Comparison of ENCODE assay signal across 9 mouse cellular contexts in the genomic region with DNA sequence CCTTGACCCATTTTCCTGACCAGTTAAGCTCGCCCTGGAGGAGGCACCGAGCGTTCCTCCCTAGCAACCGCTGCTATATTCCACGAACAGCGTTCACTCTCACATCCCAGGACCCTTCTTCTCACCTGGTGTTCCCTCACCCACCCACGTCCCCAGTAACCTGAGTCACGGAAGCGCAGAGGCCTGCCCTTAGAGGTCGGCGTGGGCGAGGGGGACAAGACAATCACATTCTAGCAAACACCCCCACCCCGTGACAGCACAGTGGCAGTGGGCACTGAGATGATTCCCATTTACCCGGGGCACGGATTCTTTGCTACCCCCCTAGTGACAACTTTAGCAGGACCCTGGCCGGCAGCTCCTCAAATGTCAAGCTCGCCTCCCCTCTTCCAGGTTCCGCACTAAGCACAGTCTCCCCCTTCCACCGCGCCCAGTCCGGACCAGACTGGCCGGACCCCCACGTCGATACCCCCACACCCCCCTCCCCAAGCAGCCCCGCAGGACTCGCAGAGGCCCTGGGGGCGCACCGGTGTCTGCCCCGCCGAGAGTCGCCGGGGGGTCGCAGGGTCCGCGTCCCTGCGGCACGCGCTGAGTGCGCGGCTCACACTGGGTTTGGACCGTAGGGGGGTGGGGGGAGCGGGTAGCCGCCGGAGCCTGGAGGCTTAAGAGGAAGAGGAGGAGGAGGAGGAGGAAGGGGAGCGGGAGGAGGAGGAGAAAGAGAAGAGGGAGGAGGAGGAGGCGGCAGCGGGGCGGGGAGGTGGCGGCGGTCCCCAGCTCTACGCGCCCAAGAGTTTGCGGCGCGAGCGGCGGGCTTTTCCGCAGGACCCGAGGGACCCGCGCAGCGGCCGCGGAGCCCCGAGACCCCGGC. TPM values are rescaled to one million over a fixed set of nuclear protein-coding genes. Genes with fewer than 3 reads are reported as not detected.
DNase-seq lines count a peak whose midpoint lies in the region; ATAC-seq and TF ChIP-seq lines count a peak whose summit lies in the region.
"Had no signal": no experiment of that assay in that cellular context is flagged by ENCODE, and none has a peak within 500 bp of the region (broad histone marks: within the 10 kb centered on the region; RNA-seq: fewer than 3 reads in every experiment).

A gene (plus strand): TSS at position 735 of the 865 bp plus-strand sequence.

- H3K36me3 ChIP-seq in ES-Bruce4 (ENCODE audit: control insufficient read depth, insufficient read depth, low read length, poor library complexity, severe bottlenecking) = no peaks in the 10 kb centered on the region
- no peaks in the 10 kb centered on the region for H3K36me3 ChIP-seq in embryonic facial prominence, embryonic 15.5 days
- no peaks in the 10 kb centered on the region for H3K36me3 ChIP-seq in hindbrain, postnatal 0 days (ENCODE audit: insufficient read depth, low read length)
- H3K36me3 ChIP-seq in liver, embryonic 12.5 days = no peaks in the 10 kb centered on the region

- no peak within 1 kb of the TSS for H3K27ac ChIP-seq in ES-Bruce4 (ENCODE audit: insufficient read depth, low read length)
- peak within 1 kb of the TSS; percentile 40; the same call in 1 of the 2 replicates for H3K27ac ChIP-seq in embryonic facial prominence, embryonic 15.5 days (replicated peaks)
- peak within 1 kb of the TSS; percentile 20; the same call in 1 of the 2 replicates for H3K27ac ChIP-seq in hindbrain, postnatal 0 days
- H3K27ac ChIP-seq in liver, embryonic 12.5 days = no peak within 1 kb of the TSS

- no peak for TF ChIP-seq EP300 in ES-Bruce4 (IDR thresholded peaks at IDR 0.05; ENCODE audit: insufficient read depth, low read depth, low read length)

- H3K4me2 ChIP-seq in embryonic facial prominence, embryonic 15.5 days (replicated peaks) = peak within 1 kb of the TSS; percentile 99
- H3K4me2 ChIP-seq in hindbrain, postnatal 0 days (ENCODE audit: low read depth, low read length) = peak within 1 kb of the TSS; percentile 98
- peak within 1 kb of the TSS; percentile 73 for H3K4me2 ChIP-seq in liver, embryonic 12.5 days

- peak within 1 kb of the TSS; percentile 56 for H3K9ac ChIP-seq in ES-Bruce4 (ENCODE audit: low read depth, poor library complexity, severe bottlenecking)
- peak within 1 kb of the TSS; percentile 50 for H3K9ac ChIP-seq in embryonic facial prominence, embryonic 15.5 days
- peak within 1 kb of the TSS; percentile 71 for H3K9ac ChIP-seq in hindbrain, postnatal 0 days (replicated peaks; ENCODE audit: low read length)
- 0 out of 2 replicates have a peak within 1 kb of the TSS, but pooled peaks have one; percentile 22 for H3K9ac ChIP-seq in liver, embryonic 12.5 days

- H3K4me1 ChIP-seq in ES-Bruce4 (ENCODE audit: control insufficient read depth, insufficient read depth, low read length) = no peaks in the 10 kb centered on the region
- peaks cover 27% of the 10 kb centered on the region for H3K4me1 ChIP-seq in embryonic facial prominence, embryonic 15.5 days
- H3K4me1 ChIP-seq in hindbrain, postnatal 0 days (ENCODE audit: insufficient read depth, low read length) = no peaks in the 10 kb centered on the region; the same call in 1 of the 2 replicates
- no peaks in the 10 kb centered on the region for H3K4me1 ChIP-seq in liver, embryonic 12.5 days

- H3K4me3 ChIP-seq in ES-Bruce4 (ENCODE audit: low read depth, low read length) = peak within 1 kb of the TSS; percentile 73
- H3K4me3 ChIP-seq in embryonic facial prominence, embryonic 15.5 days (replicated peaks) = peak within 1 kb of the TSS; percentile 75
- H3K4me3 ChIP-seq in hindbrain, postnatal 0 days (ENCODE audit: low read length) = peak within 1 kb of the TSS; percentile 75
- H3K4me3 ChIP-seq in liver, embryonic 12.5 days = peak within 1 kb of the TSS; percentile 58

- H3K9me3 ChIP-seq in ES-Bruce4 (replicated peaks; ENCODE audit: control insufficient read depth, insufficient read depth, low read length, poor library complexity, severe bottlenecking) = no peaks in the 10 kb centered on the region
- no peaks in the 10 kb centered on the region for H3K9me3 ChIP-seq in embryonic facial prominence, embryonic 15.5 days (replicated peaks)
- no peaks in the 10 kb centered on the region for H3K9me3 ChIP-seq in hindbrain, postnatal 0 days (ENCODE audit: low read length)
- no peaks in the 10 kb centered on the region for H3K9me3 ChIP-seq in liver, embryonic 12.5 days (replicated peaks)

- peak; percentile 37 for DNase-seq in embryo, embryonic 10 days (ENCODE audit: low spot score)
- DNase-seq in embryo, embryonic 11 days = no peak
- peak; percentile 10 for DNase-seq in hindbrain, postnatal 0 days (ENCODE audit: low spot score)
- peak; percentile 42 for DNase-seq in retina, embryonic 14.5 days (ENCODE audit: low spot score)
- DNase-seq in natural killer cell, adult 2 months (ENCODE audit: low spot score in 2 of 2) = no peak

- peaks cover 22% of the 10 kb centered on the region for H3K27me3 ChIP-seq in ES-Bruce4 (ENCODE audit: control insufficient read depth, insufficient read depth, low read length, poor library complexity, severe bottlenecking)
- H3K27me3 ChIP-seq in embryonic facial prominence, embryonic 15.5 days = peaks cover 43% of the 10 kb centered on the region
- H3K27me3 ChIP-seq in hindbrain, postnatal 0 days (ENCODE audit: insufficient read depth, low read length) = peaks cover 19% of the 10 kb centered on the region
- peaks cover 62% of the 10 kb centered on the region for H3K27me3 ChIP-seq in liver, embryonic 12.5 days (replicated peaks)

- under 1% methylated on average over 58 of the region's 66 CpGs for WGBS in embryonic facial prominence, embryonic 15.5 days
- WGBS in hindbrain, postnatal 0 days = under 1% methylated on average over 39 of the region's 66 CpGs
- 2% methylated on average over 63 of the region's 66 CpGs for whole genome bisulfite sequencing in liver, embryonic 12.5 days (ENCODE audit: insufficient replicate concordance)

- TF ChIP-seq POLR2A in ES-Bruce4 (IDR thresholded peaks at IDR 0.05; ENCODE audit: insufficient read depth, low read length) = no peak

- no peak for TF ChIP-seq CTCF in ES-Bruce4 (IDR thresholded peaks at IDR 0.05; ENCODE audit: low read depth, low read length)
- TF ChIP-seq CTCF in hindbrain, postnatal 0 days (IDR thresholded peaks at IDR 0.05; ENCODE audit: low read depth) = no peak

- ATAC-seq in embryonic facial prominence, embryonic 15.5 days (ENCODE audit: insufficient number of reproducible peaks, low FRiP score, low TSS enrichment, low read depth) = peak; percentile 31; the same call in 1 of the 2 replicates
- peak; percentile 24 for ATAC-seq in hindbrain, postnatal 0 days
- ATAC-seq in liver, embryonic 12.5 days = no peak

RNA-seq across cellular contexts. Expression of the gene that starts here (rescaled TPM):
- 0.52 and 0.75 TPM in 2 replicates for polyA plus RNA-seq in ES-Bruce4 (2011; ENCODE audit: insufficient read depth, insufficient read length, low read depth, missing spikeins)
- polyA plus RNA-seq in embryonic facial prominence, embryonic 15.5 days (2015; fragmentation: Nextera tagmentation; extraction: Ambion mirVana) = 3.3 and 4.0 TPM in 2 replicates
- total RNA-seq in hindbrain, postnatal 0 days (2014; rRNA removed) = 2.3 and 2.8 TPM in 2 replicates
- polyA plus RNA-seq in hindbrain, postnatal 0 days (2015; fragmentation: Nextera tagmentation; extraction: Ambion mirVana) = 0.80 and 1.6 TPM in 2 replicates
- 0.06 and 0.18 TPM in 2 replicates for polyA plus RNA-seq in liver, embryonic 12.5 days (2016; fragmentation: Nextera tagmentation; extraction: Ambion mirVana)
- total RNA-seq: MEL had no signal

Comparison
In these comparisons a context has a peak if more than half of its experiments do, and no peak if none do; other contexts are left out.
1. DNase-seq: peak in embryo, embryonic 10 days (single experiment), hindbrain, postnatal 0 days (single experiment) and retina, embryonic 14.5 days (single experiment); none in embryo, embryonic 11 days (single experiment) and natural killer cell, adult 2 months (0 of 2).
2. H3K27ac ChIP-seq: peak in embryonic facial prominence, embryonic 15.5 days (single experiment) and hindbrain, postnatal 0 days (single experiment); none in ES-Bruce4 (single experiment) and liver, embryonic 12.5 days (single experiment).
3. Peak in every context shown above with its lines, with median percentiles within 50 percentile points of each other: H3K4me3 ChIP-seq, H3K9ac ChIP-seq and H3K4me2 ChIP-seq.